Mouse (Mus musculus): ENCODE measurements around the gene Epb41l2. TPM values are rescaled to one million over a fixed set of nuclear protein-coding genes. Genes with fewer than 3 reads are reported as not detected.
A peak's percentile ranks its signal among the peaks of the same experiment; 100 is the strongest.

Gene Epb41l2
- polyA plus RNA-seq, 1 experiment from 2014 or later: 40.5 TPM

DNA sequence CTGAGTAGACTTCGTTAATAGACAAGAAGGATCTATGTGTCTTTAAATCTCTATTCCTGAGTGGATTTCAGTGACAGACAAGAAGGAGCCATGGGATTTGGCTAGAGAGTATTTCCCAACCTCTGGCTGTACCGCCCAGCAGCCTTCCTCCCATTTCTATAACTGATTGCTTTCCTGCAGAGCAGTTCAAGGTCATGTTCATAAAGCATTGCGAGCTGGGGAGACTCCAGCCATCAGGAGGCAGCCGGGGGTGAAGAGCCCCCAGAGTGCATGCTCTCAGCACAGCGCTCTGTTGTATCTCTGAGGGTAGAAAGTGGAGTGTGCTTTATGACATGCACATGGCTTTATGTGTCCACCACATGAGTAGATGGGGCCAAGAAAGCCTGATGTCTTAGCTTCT is 123.2 kb downstream of the Epb41l2 start:
- WGBS: 75% methylated on average over 5 of the region's 5 CpGs
- H3K9ac ChIP-seq (replicated peaks): no peak overlapping the region
- no peak for ATAC-seq (ENCODE audit: low FRiP score, low read depth)

DNA sequence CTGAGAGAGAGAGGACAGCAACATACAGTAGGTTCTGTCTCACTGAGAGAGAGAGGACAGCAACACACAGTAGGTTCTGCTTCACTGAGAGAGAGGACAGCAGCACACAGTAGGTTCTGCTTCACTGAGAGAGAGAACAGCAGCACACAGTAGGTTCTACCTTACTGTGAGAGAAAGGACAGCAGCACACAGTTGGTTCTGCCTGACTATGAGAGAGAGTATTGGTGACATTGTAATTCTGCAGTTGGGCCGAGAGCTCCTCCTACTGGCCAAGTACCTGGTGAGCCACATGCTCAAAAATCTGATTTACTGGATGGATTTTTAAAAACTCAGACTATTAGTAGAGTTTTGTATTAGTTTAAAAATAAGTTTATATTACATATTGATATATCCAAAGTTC is 128.9 kb downstream of the Epb41l2 start:
- H3K4me3 ChIP-seq: no peak overlapping the region
- H3K4me1 ChIP-seq: no peaks in the 10 kb centered on the region
- 23% methylated on average over 1 of the region's 1 CpGs for WGBS
- H3K9me3 ChIP-seq: no peaks in the 10 kb centered on the region
- no peaks in the 10 kb centered on the region for H3K27me3 ChIP-seq
- H3K36me3 ChIP-seq: no peaks in the 10 kb centered on the region
- H3K4me2 ChIP-seq (replicated peaks): no peak overlapping the region
- 0 out of 2 replicates have a peak, but pooled peaks have one; percentile 70 for ATAC-seq (ENCODE audit: low FRiP score, low read depth)
- no peak overlapping the region for H3K27ac ChIP-seq (replicated peaks)
- no peak overlapping the region for H3K9ac ChIP-seq (replicated peaks)

More for the DNA sequence above, 123.2 kb downstream of the Epb41l2 start:
- H3K36me3 ChIP-seq: no peaks in the 10 kb centered on the region
- H3K4me1 ChIP-seq: no peaks in the 10 kb centered on the region
- no peaks in the 10 kb centered on the region for H3K27me3 ChIP-seq
- no peak overlapping the region for H3K4me3 ChIP-seq
- no peaks in the 10 kb centered on the region for H3K9me3 ChIP-seq
- H3K4me2 ChIP-seq (replicated peaks): no peak overlapping the region
- no peak overlapping the region for H3K27ac ChIP-seq (replicated peaks)

DNA sequence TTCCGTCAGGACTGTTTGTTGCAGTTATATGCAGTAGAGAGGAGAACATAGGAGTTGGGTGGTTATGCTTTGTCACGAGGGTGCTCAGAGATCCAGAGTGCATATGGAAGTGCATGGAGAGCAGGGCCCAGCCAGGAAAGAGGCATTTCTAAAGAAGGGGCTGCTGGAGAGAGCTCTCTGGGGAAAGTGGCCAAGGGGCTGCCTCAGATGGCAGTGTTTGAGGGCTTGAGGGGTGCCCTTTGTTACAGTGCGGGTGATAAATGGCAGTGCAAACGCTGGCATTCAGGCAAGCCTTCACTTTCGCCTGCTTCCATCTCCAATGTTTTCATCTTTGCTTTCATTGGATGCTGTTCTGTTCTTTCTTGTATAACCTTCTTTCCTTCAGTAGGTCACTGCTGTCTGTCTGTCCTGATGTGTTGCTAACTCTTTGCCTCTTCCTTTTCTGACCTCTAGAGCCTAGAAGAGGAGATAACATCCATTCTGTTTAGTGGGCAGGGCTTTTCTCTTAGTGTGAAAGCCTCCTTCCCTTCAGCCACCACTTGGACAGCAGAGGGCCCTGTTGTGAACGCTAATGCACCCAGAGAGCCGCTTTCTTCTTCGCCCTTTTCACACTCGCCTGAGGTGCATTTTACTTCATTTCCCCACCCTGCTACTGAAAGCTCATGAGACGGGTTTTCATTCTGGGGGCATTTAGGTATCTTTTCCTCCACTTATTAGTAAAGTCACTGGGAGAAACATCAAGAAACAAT is 139.9 kb downstream of the Epb41l2 start:
- H3K27me3 ChIP-seq: no peaks in the 10 kb centered on the region
- H3K36me3 ChIP-seq: no peaks in the 10 kb centered on the region
- no peak for ATAC-seq (ENCODE audit: low FRiP score, low read depth)
- no peak overlapping the region for H3K9ac ChIP-seq (replicated peaks)
- no peak overlapping the region for H3K4me3 ChIP-seq
- H3K4me1 ChIP-seq: no peaks in the 10 kb centered on the region
- H3K9me3 ChIP-seq: no peaks in the 10 kb centered on the region
- no peak overlapping the region for H3K27ac ChIP-seq (replicated peaks)
- no peak overlapping the region for H3K4me2 ChIP-seq (replicated peaks)
- WGBS: 57% methylated on average over 10 of the region's 10 CpGs

DNA sequence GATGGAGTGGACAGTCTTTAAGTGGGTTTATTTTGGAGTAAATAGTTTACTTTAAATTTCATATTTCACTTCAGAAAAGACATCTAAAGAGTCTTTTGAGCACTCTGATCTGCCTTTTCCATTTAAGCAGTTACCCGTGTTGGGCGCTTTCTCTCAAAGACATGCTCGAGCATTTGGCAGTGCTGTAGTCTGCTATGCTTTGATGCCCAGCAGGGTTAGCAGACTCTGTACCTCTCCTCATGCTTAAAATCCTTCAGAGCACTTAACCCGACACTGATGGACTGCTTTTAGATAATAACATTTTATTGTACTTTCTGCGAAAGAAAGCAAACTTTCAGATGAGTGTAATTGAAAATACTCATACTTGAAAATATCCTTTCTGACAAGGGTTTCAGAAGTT is 143.7 kb downstream of the Epb41l2 start:
- no peak for ATAC-seq (ENCODE audit: low FRiP score, low read depth)
- 91% methylated on average over 5 of the region's 5 CpGs for WGBS
- no peaks in the 10 kb centered on the region for H3K9me3 ChIP-seq
- H3K27me3 ChIP-seq: no peaks in the 10 kb centered on the region
- H3K27ac ChIP-seq (replicated peaks): no peak overlapping the region
- H3K4me2 ChIP-seq (replicated peaks): no peak overlapping the region
- H3K4me3 ChIP-seq: no peak overlapping the region
- H3K4me1 ChIP-seq: no peaks in the 10 kb centered on the region
- no peak overlapping the region for H3K9ac ChIP-seq (replicated peaks)
- no peaks in the 10 kb centered on the region for H3K36me3 ChIP-seq

DNA sequence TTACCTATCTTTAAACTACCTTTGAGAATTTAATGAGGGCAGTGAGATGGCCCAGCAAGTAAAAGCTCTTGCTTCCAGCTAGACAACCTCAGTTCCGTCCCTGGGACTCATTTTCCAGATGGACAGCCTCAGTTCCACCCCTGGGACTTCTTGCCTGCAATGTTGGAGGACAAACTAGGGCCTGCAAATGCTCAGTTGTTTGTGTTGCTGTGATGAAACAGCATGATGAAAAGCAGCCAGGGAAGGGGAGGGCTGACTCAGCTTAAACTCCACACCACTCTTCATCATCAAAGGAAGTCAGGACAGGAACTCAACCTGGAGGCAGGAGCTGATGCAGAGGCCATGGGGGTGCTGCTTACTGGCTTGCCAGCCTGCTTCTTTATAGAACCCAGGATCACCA is 154.2 kb downstream of the Epb41l2 start:
- Histone ChIP-seq H3K4me1 (no peaks in the 10 kb centered on the region), H3K4me3 (no peak overlapping the region), H3K9ac (replicated peaks) (no peak overlapping the region), H3K9me3 (no peaks in the 10 kb centered on the region), H3K36me3 (0 out of 2 replicates have a peak, but pooled peaks cover 3% of the 10 kb centered on the region), H3K27ac (replicated peaks) (no peak overlapping the region), H3K4me2 (replicated peaks) (no peak overlapping the region), H3K27me3 (no peaks in the 10 kb centered on the region)
- ATAC-seq (ENCODE audit: low FRiP score, low read depth): no peak
- 91% methylated on average over 1 of the region's 1 CpGs for WGBS

DNA sequence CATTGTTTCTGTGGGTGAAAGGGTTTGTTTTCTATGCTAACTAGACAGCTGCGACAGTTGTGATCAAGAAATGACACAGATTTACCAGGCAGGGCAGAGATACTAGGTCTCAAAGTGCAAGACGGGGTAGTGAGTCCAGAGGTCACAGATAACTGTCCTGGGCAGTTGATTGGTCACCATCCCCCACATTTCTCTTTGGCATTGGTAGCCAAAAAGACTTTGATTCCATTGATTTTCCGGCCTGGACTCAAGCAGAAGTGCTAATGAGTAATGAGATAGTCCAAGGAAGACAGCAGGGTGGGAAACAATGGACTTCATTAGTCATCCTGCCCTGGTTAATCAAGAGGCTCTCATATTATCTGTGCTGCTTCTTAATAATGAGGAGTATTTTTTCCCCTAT is 160.4 kb downstream of the Epb41l2 start:
- no peak overlapping the region for H3K4me3 ChIP-seq
- WGBS: 72% methylated on average over 3 of the region's 3 CpGs
- ATAC-seq (ENCODE audit: low FRiP score, low read depth): no peak
- no peak overlapping the region for H3K4me2 ChIP-seq (replicated peaks)
- no peak overlapping the region for H3K27ac ChIP-seq (replicated peaks)
- H3K27me3 ChIP-seq: no peaks in the 10 kb centered on the region
- H3K4me1 ChIP-seq: no peaks in the 10 kb centered on the region
- no peaks in the 10 kb centered on the region for H3K9me3 ChIP-seq
- 0 out of 2 replicates have a peak, but pooled peaks cover 3% of the 10 kb centered on the region for H3K36me3 ChIP-seq
- no peak overlapping the region for H3K9ac ChIP-seq (replicated peaks)

DNA sequence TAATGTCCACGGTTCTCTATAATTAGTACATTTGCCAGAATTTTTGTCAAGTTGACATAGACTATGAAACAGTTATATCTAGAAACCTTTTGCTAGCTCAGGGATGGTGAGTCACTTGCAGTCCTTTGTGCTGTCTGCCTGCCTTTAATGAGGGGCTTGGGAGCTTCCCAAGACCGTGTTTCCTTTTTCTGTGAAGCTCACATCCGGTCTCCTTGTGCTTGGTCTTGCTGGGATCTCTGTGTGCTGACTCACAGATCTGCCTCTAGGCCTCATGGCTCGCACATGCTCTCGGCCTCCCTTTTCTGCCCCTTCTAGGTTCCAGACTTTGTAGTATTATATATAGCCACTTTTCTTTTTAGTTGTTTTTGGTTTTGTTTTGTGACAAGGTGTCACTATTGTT is 160.8 kb downstream of the Epb41l2 start:
- no peak for ATAC-seq (ENCODE audit: low FRiP score, low read depth)
- Histone ChIP-seq H3K27me3 (no peaks in the 10 kb centered on the region), H3K4me1 (no peaks in the 10 kb centered on the region), H3K9ac (replicated peaks) (no peak overlapping the region), H3K36me3 (0 out of 2 replicates have a peak, but pooled peaks cover 3% of the 10 kb centered on the region), H3K4me2 (replicated peaks) (no peak overlapping the region), H3K4me3 (no peak overlapping the region), H3K9me3 (no peaks in the 10 kb centered on the region), H3K27ac (replicated peaks) (no peak overlapping the region)
- WGBS: 88% methylated on average over 5 of the region's 5 CpGs

DNA sequence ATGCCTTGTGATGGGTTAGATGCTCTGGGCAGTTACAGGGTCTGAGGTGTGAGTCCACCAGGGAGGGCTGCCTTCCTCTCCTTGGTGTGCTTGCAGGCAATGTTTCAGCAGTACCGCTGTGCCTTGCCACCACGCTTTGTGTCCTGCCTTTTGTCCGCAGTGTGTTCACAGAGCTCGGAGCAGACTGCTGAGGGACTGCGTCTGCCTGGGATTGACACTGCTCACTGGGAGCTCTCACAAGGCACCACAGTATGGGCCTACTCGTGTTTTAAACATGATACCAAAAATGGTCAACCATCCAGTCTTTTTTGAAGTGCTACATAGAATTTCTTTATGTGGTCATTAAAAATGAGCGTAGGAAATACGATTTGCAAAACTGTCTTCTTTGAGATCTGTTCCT is 164.1 kb downstream of the Epb41l2 start:
- Histone ChIP-seq H3K4me1 (no peaks in the 10 kb centered on the region), H3K4me2 (replicated peaks) (no peak overlapping the region), H3K36me3 (no peaks in the 10 kb centered on the region), H3K9me3 (no peaks in the 10 kb centered on the region), H3K4me3 (no peak overlapping the region), H3K9ac (replicated peaks) (no peak overlapping the region), H3K27me3 (no peaks in the 10 kb centered on the region), H3K27ac (replicated peaks) (no peak overlapping the region)
- ATAC-seq (ENCODE audit: low FRiP score, low read depth): no peak
- 82% methylated on average over 8 of the region's 8 CpGs for WGBS

DNA sequence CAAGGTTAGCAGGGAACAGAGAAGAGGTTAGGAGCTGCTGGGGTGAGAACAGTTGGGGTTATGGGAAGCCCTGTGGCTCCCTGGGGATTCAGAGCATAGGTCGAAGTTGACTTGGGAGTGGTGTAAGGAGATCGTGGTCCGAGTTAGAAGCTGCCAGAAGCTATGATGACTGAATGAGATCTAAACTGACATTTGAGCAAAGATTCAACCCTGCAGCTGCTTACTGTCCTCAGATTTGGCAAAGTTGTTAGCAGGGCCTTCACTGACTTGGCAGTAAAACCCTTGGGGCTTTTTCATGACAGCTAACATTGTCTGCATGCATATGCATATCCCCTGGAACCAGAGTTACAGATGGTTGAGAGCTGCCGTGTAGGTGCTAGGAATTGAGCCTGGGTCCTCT is 166.6 kb downstream of the Epb41l2 start:
- WGBS: 86% methylated on average over 4 of the region's 4 CpGs
- no peaks in the 10 kb centered on the region for H3K27me3 ChIP-seq

DNA sequence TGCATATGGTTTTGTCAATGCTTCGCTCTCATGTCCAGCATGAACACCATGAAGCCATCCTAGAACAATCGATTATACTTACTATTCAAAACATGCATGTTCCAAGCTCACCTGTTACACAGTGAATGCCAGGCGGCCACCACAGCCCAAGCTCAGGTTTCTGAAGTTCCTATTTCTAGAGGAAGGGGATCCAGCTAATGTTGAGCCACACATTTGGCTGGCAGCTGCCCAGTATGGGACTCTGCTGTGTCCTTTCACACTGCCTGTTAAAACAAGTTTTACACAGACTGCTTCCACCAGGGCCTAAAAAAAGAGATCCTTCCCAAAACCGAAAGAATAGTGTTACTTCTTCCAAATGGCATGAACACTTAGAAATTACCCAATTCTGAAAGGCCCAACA is 167.0 kb downstream of the Epb41l2 start:
- Histone ChIP-seq H3K4me3 (no peak overlapping the region), H3K9ac (replicated peaks) (no peak overlapping the region), H3K9me3 (no peaks in the 10 kb centered on the region), H3K27ac (replicated peaks) (no peak overlapping the region), H3K4me1 (no peaks in the 10 kb centered on the region), H3K27me3 (no peaks in the 10 kb centered on the region), H3K36me3 (no peaks in the 10 kb centered on the region), H3K4me2 (replicated peaks) (no peak overlapping the region)
- 90% methylated on average over 4 of the region's 4 CpGs for WGBS
- no peak for ATAC-seq (ENCODE audit: low FRiP score, low read depth)

More for the DNA sequence above, 166.6 kb downstream of the Epb41l2 start:
- Histone ChIP-seq H3K4me1 (no peaks in the 10 kb centered on the region), H3K36me3 (no peaks in the 10 kb centered on the region), H3K9ac (replicated peaks) (no peak overlapping the region), H3K27ac (replicated peaks) (no peak overlapping the region), H3K4me3 (no peak overlapping the region), H3K9me3 (no peaks in the 10 kb centered on the region), H3K4me2 (replicated peaks) (no peak overlapping the region)
- no peak for ATAC-seq (ENCODE audit: low FRiP score, low read depth)

DNA sequence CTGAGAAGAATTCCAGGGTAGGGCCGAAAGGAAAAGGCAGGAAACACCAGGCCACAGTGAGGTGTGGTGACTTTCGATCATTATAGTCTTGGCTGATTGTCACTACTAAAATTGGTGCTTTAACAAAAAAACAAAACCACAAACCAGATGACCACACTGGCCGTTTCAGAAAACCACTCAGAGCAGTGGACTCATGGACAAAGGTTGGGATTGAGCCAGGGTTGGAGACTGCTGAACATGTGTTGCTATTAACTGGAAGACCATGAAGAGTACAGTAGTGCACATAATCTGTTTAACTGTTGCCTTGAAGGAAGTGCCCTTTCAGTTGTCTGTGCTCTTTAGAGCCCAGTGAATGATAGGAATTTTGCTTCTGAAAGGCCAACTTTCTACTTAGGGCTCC is 167.5 kb downstream of the Epb41l2 start:
- H3K36me3 ChIP-seq: no peaks in the 10 kb centered on the region
- no peak overlapping the region for H3K27ac ChIP-seq (replicated peaks)
- H3K4me3 ChIP-seq: no peak overlapping the region
- ATAC-seq (ENCODE audit: low FRiP score, low read depth): no peak
- no peak overlapping the region for H3K9ac ChIP-seq (replicated peaks)
- WGBS: 91% methylated on average over 3 of the region's 3 CpGs
- no peaks in the 10 kb centered on the region for H3K27me3 ChIP-seq
- H3K4me2 ChIP-seq (replicated peaks): no peak overlapping the region
- no peaks in the 10 kb centered on the region for H3K9me3 ChIP-seq
- H3K4me1 ChIP-seq: no peaks in the 10 kb centered on the region

DNA sequence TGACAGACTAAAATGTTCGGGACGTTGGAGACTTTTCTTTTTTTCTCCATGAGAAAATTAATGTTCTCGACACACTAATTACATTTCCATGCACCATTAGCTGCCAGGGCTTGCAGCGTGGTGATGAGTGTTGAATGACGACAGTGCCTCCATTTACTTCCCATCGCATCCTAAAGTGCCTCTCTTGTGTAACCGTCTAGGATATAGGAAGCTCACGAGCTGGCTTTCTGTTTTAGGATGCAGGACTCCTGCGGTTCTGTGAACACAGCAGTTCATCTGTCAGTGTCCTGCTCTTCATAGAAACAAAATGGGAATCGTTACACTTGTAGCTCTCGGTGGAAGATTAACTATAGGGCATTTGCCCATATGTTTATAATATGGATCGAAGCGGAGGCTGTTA is 171.7 kb downstream of the Epb41l2 start:
- H3K27ac ChIP-seq (replicated peaks): no peak overlapping the region
- no peaks in the 10 kb centered on the region for H3K36me3 ChIP-seq
- no peaks in the 10 kb centered on the region for H3K27me3 ChIP-seq
- no peaks in the 10 kb centered on the region for H3K4me1 ChIP-seq
- H3K9ac ChIP-seq (replicated peaks): no peak overlapping the region
- 90% methylated on average over 13 of the region's 13 CpGs for WGBS
- no peak overlapping the region for H3K4me2 ChIP-seq (replicated peaks)
- no peak overlapping the region for H3K4me3 ChIP-seq
- ATAC-seq (ENCODE audit: low FRiP score, low read depth): no peak
- no peaks in the 10 kb centered on the region for H3K9me3 ChIP-seq

DNA sequence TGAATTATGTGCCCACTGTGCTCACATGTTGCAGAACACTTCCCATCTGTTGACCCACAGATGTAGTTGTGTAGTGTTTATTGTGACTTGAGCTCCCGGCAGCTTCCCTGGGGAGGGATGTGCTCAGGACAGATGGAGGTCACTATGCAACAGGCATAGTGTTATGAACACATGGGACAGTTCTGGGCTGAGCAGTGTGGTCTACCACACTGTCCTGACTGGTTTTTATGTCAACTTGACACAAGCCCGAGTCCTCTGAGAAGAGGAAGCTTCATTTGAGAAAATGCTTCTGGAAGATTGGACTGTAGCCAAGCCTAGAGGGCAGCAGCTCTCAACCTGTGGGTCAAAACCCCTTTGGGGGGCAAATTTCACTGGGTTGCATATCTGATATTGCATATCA is 173.5 kb downstream of the Epb41l2 start:
- 86% methylated on average over 2 of the region's 2 CpGs for WGBS
- H3K4me1 ChIP-seq: no peaks in the 10 kb centered on the region
- ATAC-seq (ENCODE audit: low FRiP score, low read depth): no peak
- no peaks in the 10 kb centered on the region for H3K9me3 ChIP-seq
- H3K36me3 ChIP-seq: no peaks in the 10 kb centered on the region
- H3K9ac ChIP-seq (replicated peaks): no peak overlapping the region
- H3K27me3 ChIP-seq: no peaks in the 10 kb centered on the region
- no peak overlapping the region for H3K4me2 ChIP-seq (replicated peaks)
- no peak overlapping the region for H3K4me3 ChIP-seq
- no peak overlapping the region for H3K27ac ChIP-seq (replicated peaks)
